In the genomic region with DNA sequence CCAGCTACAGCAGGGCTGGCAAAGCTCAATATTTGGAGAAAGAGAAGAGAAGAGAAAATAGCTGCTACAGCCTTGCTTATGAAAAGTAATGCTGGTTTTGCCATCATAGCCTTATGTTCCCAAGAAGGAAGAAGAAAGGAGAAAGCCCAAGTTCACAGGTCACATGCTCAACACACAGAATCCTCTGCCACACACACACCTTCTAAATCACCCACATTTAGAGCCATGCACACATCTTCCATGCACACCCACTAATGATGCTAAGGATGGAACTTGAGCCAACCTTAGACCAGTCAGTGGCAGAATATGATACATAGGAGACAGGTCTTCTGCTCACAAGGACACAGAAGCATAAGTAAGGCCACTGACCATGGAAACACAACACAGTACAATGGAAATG, we compare ENCODE assay signal across 27 mouse cellular contexts. TPM values are rescaled to one million over a fixed set of nuclear protein-coding genes. Genes with fewer than 3 reads are reported as not detected.
"Had no signal": no experiment of that assay in that cellular context is flagged by ENCODE, and none has a peak within 500 bp of the region (broad histone marks: within the 10 kb centered on the region; RNA-seq: fewer than 3 reads in every experiment).

No protein-coding gene starts in this region.

- H3K4me3 ChIP-seq: heart, embryonic 10.5 days; heart, embryonic 12.5 days; heart, embryonic 13.5 days; heart, embryonic 15.5 days; hindbrain, embryonic 10.5 days; hindbrain, embryonic 12.5 days; hindbrain, embryonic 15.5 days; intestine, embryonic 15.5 days; kidney, embryonic 15.5 days; layer of hippocampus, adult 2 months; left cerebral cortex, adult 2 months had no signal

- H3K27ac ChIP-seq: heart, embryonic 10.5 days; heart, embryonic 13.5 days; heart, embryonic 15.5 days; hindbrain, embryonic 10.5 days; hindbrain, embryonic 12.5 days; hindbrain, embryonic 14.5 days; hindbrain, embryonic 15.5 days; hindbrain, postnatal 0 days; intestine, embryonic 15.5 days; kidney, embryonic 15.5 days; kidney, postnatal 0 days; layer of hippocampus, adult 2 months; left cerebral cortex, adult 2 months had no signal

- H3K36me3 ChIP-seq: heart, embryonic 10.5 days; heart, embryonic 12.5 days; heart, embryonic 13.5 days; heart, embryonic 15.5 days; hindbrain, embryonic 10.5 days; hindbrain, embryonic 12.5 days; hindbrain, embryonic 15.5 days; intestine, embryonic 15.5 days; kidney, embryonic 15.5 days had no signal

- H3K4me2 ChIP-seq: heart, embryonic 11.5 days; heart, embryonic 12.5 days; heart, embryonic 13.5 days; heart, embryonic 15.5 days; hindbrain, embryonic 12.5 days; hindbrain, embryonic 14.5 days; hindbrain, embryonic 15.5 days; intestine, embryonic 15.5 days; kidney, embryonic 15.5 days had no signal

- H3K9me3 ChIP-seq: heart, embryonic 10.5 days; heart, embryonic 12.5 days; heart, embryonic 13.5 days; heart, embryonic 15.5 days; hindbrain, embryonic 10.5 days; hindbrain, embryonic 12.5 days; hindbrain, embryonic 15.5 days; intestine, embryonic 15.5 days; kidney, embryonic 15.5 days had no signal

- H3K4me1 ChIP-seq: heart, embryonic 10.5 days; heart, embryonic 12.5 days; heart, embryonic 13.5 days; heart, embryonic 15.5 days; hindbrain, embryonic 15.5 days; intestine, embryonic 15.5 days; kidney, embryonic 15.5 days had no signal

- H3K9ac ChIP-seq: heart, embryonic 12.5 days; heart, embryonic 13.5 days; heart, embryonic 15.5 days; hindbrain, embryonic 12.5 days; hindbrain, embryonic 14.5 days; hindbrain, embryonic 15.5 days; intestine, embryonic 15.5 days; kidney, embryonic 15.5 days had no signal

- ATAC-seq: hindbrain, embryonic 16.5 days; hindbrain, postnatal 0 days; inflammation-experienced regulatory T-cells, adult 6 months; intestine, embryonic 15.5 days; intestine, embryonic 16.5 days; intestine, postnatal 0 days had no signal

- H3K27me3 ChIP-seq: heart, embryonic 12.5 days; heart, embryonic 13.5 days; heart, embryonic 15.5 days; hindbrain, embryonic 12.5 days; hindbrain, embryonic 15.5 days; intestine, embryonic 15.5 days; kidney, embryonic 15.5 days had no signal

RNA-seq across cellular contexts. Expression of a gene that starts 47.9 kb away (rescaled TPM):
- polyA plus RNA-seq: heart, embryonic 10.5 days; heart, embryonic 11.5 days; heart, embryonic 12.5 days; heart, embryonic 13.5 days; heart, embryonic 14.5 days; heart, embryonic 15.5 days; heart, embryonic 16.5 days; heart, postnatal 0 days; hindbrain, embryonic 10.5 days; hindbrain, embryonic 11.5 days; hindbrain, embryonic 12.5 days; hindbrain, embryonic 14.5 days; hindbrain, embryonic 15.5 days; hindbrain, embryonic 16.5 days; hindbrain, postnatal 0 days; intestine, embryonic 14.5 days; intestine, embryonic 15.5 days; intestine, embryonic 16.5 days; intestine, postnatal 0 days; kidney, adult 2 months; kidney, embryonic 14.5 days; kidney, embryonic 15.5 days; kidney, embryonic 16.5 days; kidney, postnatal 0 days had no signal
